Mouse (Mus musculus): ENCODE data around the gene Pip5k1b.

- TF ChIP-seq POLR2A (IDR thresholded peaks at IDR 0.05; ENCODE audit: low read depth, low read length), result no peak
- no peak for TF ChIP-seq CTCF (IDR thresholded peaks at IDR 0.05; ENCODE audit: borderline replicate concordance, insufficient read depth, low read length)
Observed at GRCm38 (mm10) chr19:24393920-24394319, 161.8 kb downstream of the Pip5k1b start.
